Mouse (Mus musculus): ENCODE data around the gene Spire2.

DNA sequence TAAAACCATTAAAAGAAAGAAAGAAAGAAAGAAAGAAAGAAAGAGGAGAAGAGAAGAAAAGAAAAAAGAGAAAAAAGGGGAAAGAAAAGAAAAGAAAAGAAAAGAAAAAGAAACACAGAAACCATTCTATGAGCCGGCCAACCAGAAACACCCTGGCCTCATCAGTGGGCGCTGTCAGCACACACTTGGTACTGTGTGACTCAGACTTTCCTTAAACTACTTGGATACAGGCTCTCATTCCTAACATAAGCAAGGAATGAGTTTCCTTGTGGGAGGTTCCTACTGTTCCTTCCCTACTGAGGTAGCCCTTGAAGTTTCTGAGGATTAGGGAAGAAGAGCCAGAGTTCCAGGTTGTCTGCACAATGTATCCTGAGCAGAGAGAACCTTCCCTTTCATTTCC is 1.2 kb upstream of the Spire2 start:
- no peak for TF ChIP-seq GATA1 (IDR thresholded peaks at IDR 0.05; ENCODE audit: borderline replicate concordance, low read length)
- no peak for TF ChIP-seq CTCF (IDR thresholded peaks at IDR 0.05; ENCODE audit: low read depth, low read length)
